In genomic region chr3:123371766-123372535, GRCm38 (mm10) we compare ENCODE assay signal across 8 mouse cellular contexts. TPM values are rescaled to one million over a fixed set of nuclear protein-coding genes. Genes with fewer than 3 reads are reported as not detected.
A peak's percentile ranks its signal among the peaks of the same experiment; 100 is the strongest.
DNase-seq lines count a peak whose midpoint lies in the region; ATAC-seq and TF ChIP-seq lines count a peak whose summit lies in the region.
"Had no signal": no experiment of that assay in that cellular context is flagged by ENCODE, and none has a peak within 500 bp of the region (broad histone marks: within the 10 kb centered on the region; RNA-seq: fewer than 3 reads in every experiment).

No protein-coding gene starts in this region.

- H3K9ac ChIP-seq in hindbrain, embryonic 16.5 days (ENCODE audit: low read depth, low read length), result no peak overlapping the region

- H3K4me1 ChIP-seq in hindbrain, embryonic 16.5 days (ENCODE audit: control insufficient read depth, insufficient read depth, low read depth, low read length), result no peaks in the 10 kb centered on the region

- intact Hi-C loops in gastrocnemius, adult 2 months (cut with DNase I), result loop anchor here (5.0 kb wide), 2 partner anchors 140 to 210 kb away; no protein-coding TSS in a partner anchor
- intact Hi-C loops in left cerebral cortex, adult 2 months (cut with DNase I), result loop anchor here (5.0 to 10.0 kb wide), 2 partner anchors 135 to 1213 kb away; partner anchors contain the start of gene 1700003H04Rik

- peak; percentile 53 to 57 for DNase-seq in adrenal gland, adult 18-20 months (ENCODE audit: low spot score in 2 of 2)
- DNase-seq in gastrocnemius, adult 2 months, result peak; percentile 74
- peak; percentile 61 to 63 for DNase-seq in left cerebral cortex, adult 2 months (ENCODE audit: extremely low spot score in 1 of 2, low spot score in 2 of 2)
- DNase-seq in right cerebral cortex, postnatal 25 days, result peak; percentile 45

- H3K9me3 ChIP-seq in hindbrain, embryonic 16.5 days (ENCODE audit: control insufficient read depth, low read length), result no peaks in the 10 kb centered on the region

- 33% methylated on average over 11 of the region's 11 CpGs for WGBS in hindbrain, embryonic 16.5 days

- H3K4me3 ChIP-seq in gastrocnemius, adult 2 months, result no peak overlapping the region
- no peak overlapping the region for H3K4me3 ChIP-seq in hindbrain, embryonic 16.5 days (ENCODE audit: low read length)
- no peak overlapping the region for H3K4me3 ChIP-seq in left cerebral cortex, adult 2 months

- TF ChIP-seq CTCF in gastrocnemius, adult 2 months (IDR thresholded peaks at IDR 0.05), result peak; percentile 82
- TF ChIP-seq CTCF in left cerebral cortex, adult 2 months (IDR thresholded peaks at IDR 0.05), result peak; percentile 75

- H3K36me3 ChIP-seq in hindbrain, embryonic 16.5 days (ENCODE audit: control insufficient read depth, insufficient read depth, low read length), result peaks cover 13% of the 10 kb centered on the region

- ATAC-seq in common myeloid progenitor, adult 5-6 weeks (replicated peaks; ENCODE audit: low read depth, poor library complexity, severe bottlenecking), result peak; percentile 42; the same call in 1 of the 2 replicates
- ATAC-seq in hindbrain, embryonic 16.5 days, result peak; percentile 81
- ATAC-seq in megakaryocyte, adult 5-6 weeks (ENCODE audit: poor library complexity, severe bottlenecking), result peak; percentile 35; the same call in 1 of the 2 replicates

- H3K4me2 ChIP-seq in hindbrain, embryonic 16.5 days (ENCODE audit: low read length), result no peak overlapping the region

- no peaks in the 10 kb centered on the region for H3K27me3 ChIP-seq in hindbrain, embryonic 16.5 days (replicated peaks; ENCODE audit: control insufficient read depth, insufficient read depth, low read length)

- no peak overlapping the region for H3K27ac ChIP-seq in gastrocnemius, adult 2 months
- no peak overlapping the region for H3K27ac ChIP-seq in hindbrain, embryonic 16.5 days (ENCODE audit: low read depth, low read length)
- no peak overlapping the region for H3K27ac ChIP-seq in left cerebral cortex, adult 2 months
- H3K27ac ChIP-seq: macrophage had no signal

RNA-seq across cellular contexts. Expression of gene Mettl14, which starts 14.0 kb away (rescaled TPM):
- 10 to 100 TPM; 13.4 to 15.2 TPM for total RNA-seq in adrenal gland, adult 18-20 months (2021)
- total RNA-seq in common myeloid progenitor, adult 5-6 weeks (2017), result 37.4 and 47.7 TPM in 2 replicates
- total RNA-seq in gastrocnemius, adult 2 months (2021), result 10 to 100 TPM in 1 of 2 experiments, 1 to 10 TPM in 1; 9.0 to 12.7 TPM
- 21.8 and 22.3 TPM in 2 replicates for polyA plus RNA-seq in hindbrain, embryonic 16.5 days (2015; fragmentation: Nextera tagmentation; extraction: Ambion mirVana)
- 10 to 100 TPM; 11.2 to 12.3 TPM for total RNA-seq in left cerebral cortex, adult 2 months (2021)
- 13.0 and 17.3 TPM in 2 replicates for total RNA-seq in megakaryocyte, adult 5-6 weeks (2015)
- 14.7 and 20.0 TPM in 2 replicates for total RNA-seq in megakaryocyte, adult 5-6 weeks (2017)
